Mouse (Mus musculus): ENCODE measurements around the gene Rad21l. TPM values are rescaled to one million over a fixed set of nuclear protein-coding genes. Genes with fewer than 3 reads are reported as not detected.

Gene Rad21l
- total RNA-seq (2014; rRNA removed) (0.11 and 0.58 TPM in 2 replicates), polyA plus RNA-seq (2015; fragmentation: Nextera tagmentation; extraction: Ambion mirVana) (0.25 and 0.28 TPM in 2 replicates)

DNA sequence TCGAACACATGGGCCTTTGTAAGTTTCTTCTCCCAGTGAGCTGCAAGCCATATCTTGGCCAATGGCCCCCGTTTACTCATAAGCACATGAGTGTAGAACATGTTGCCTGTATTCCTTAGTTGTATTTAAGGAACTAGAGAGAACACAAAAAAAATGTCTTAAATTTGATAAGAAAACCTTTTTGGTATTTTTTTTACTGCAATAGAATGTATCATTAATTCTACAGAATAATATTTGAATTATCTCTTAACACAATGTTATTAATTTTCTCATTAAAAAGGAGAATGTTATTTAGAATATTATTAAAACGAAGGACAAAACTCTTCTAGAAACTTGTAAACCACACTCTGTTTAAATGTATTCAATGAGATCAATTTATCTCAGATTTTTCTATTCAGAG, at the start of gene Rad21l:
TSS of gene Rad21l (minus strand) at position 101 of the 400 bp plus-strand sequence.
- DNase-seq (ENCODE audit: low spot score) (no peak), ATAC-seq (no peak)
- no peak for TF ChIP-seq CTCF (IDR thresholded peaks at IDR 0.05; ENCODE audit: low read depth)
- no peaks in the 10 kb centered on the region for H3K9me3 ChIP-seq (ENCODE audit: low read length)
- 83% methylated on average over 3 of the region's 3 CpGs for WGBS
- H3K4me1 ChIP-seq (ENCODE audit: insufficient read depth, low read length) = no peaks in the 10 kb centered on the region
- H3K27ac ChIP-seq = no peak within 1 kb of the TSS
- H3K4me3 ChIP-seq (ENCODE audit: low read length) = no peak within 1 kb of the TSS
- H3K9ac ChIP-seq (replicated peaks; ENCODE audit: low read length) = no peak within 1 kb of the TSS
- no peaks in the 10 kb centered on the region for H3K36me3 ChIP-seq (ENCODE audit: insufficient read depth, low read length)
- no peak within 1 kb of the TSS for H3K4me2 ChIP-seq (ENCODE audit: low read depth, low read length)
- H3K27me3 ChIP-seq (ENCODE audit: insufficient read depth, low read length) = no peaks in the 10 kb centered on the region

DNA sequence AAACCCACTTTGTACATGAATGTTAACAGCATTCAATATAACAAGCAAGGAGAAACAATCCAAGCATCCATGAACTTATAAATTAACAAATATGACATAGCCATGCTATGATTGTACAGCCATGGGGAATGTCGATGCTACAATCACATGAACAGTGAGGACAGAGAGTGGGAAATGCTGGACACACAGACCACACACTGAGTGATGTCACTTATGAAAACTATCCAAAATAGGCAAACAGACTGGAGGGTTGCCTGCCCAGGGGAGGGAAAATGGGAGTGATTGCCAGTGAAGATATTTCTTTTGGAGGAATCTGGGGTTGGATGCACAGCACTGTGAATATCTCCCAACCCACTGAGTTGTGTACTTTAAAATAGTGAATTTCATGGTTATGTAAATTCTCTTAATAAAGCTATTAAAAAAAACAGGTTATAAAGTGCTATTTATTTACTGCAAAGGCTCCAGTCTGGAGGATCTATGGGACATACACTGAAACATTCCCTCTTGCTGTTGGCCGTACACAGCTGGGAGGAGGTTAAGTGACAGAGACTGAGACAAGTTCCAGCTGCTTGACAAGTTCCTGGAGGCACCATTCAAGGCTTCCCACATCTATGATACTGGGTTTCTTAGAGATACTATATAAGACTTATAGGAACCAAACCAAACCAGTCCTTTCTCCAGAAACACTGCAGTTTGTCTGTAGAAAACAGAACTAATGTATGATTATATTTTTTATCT, 48.2 kb upstream of the Rad21l start:
- Histone ChIP-seq H3K4me1 (ENCODE audit: insufficient read depth, low read length) (no peaks in the 10 kb centered on the region), H3K9me3 (ENCODE audit: low read length) (no peaks in the 10 kb centered on the region), H3K36me3 (ENCODE audit: insufficient read depth, low read length) (peaks cover 36% of the 10 kb centered on the region), H3K27ac (no peak overlapping the region), H3K9ac (replicated peaks; ENCODE audit: low read length) (no peak overlapping the region), H3K27me3 (ENCODE audit: insufficient read depth, low read length) (no peaks in the 10 kb centered on the region), H3K4me2 (ENCODE audit: low read depth, low read length) (no peak overlapping the region), H3K4me3 (ENCODE audit: low read length) (no peak overlapping the region)
- TF ChIP-seq CTCF (IDR thresholded peaks at IDR 0.05; ENCODE audit: low read depth) = no peak
- ATAC-seq = no peak
- no peak for DNase-seq (ENCODE audit: low spot score)
- 97% methylated on average over 2 of the region's 2 CpGs for WGBS

DNA sequence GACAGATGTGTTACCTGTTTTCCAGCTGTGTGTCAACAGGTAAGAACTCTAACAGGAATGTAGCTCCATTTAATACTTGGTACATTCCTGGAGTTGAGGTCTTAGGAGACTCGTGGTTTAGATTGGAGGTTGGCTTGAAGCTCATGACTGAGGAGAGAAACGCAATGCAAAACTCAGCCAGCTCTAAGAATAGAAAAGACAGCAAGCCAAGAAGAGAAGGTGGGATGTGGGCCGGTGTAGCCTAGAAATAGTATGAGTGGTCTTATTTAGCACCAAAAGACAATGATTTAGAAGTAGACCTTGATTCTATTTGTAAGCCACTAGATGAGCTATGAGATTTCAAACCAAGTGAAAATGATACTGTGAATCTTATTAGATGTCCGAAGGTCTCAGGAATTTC, 47.2 kb upstream of the Rad21l start:
- Histone ChIP-seq H3K4me3 (ENCODE audit: low read length) (no peak overlapping the region), H3K36me3 (ENCODE audit: insufficient read depth, low read length) (peaks cover 27% of the 10 kb centered on the region), H3K27ac (no peak overlapping the region), H3K4me2 (ENCODE audit: low read depth, low read length) (no peak overlapping the region), H3K27me3 (ENCODE audit: insufficient read depth, low read length) (no peaks in the 10 kb centered on the region), H3K9ac (replicated peaks; ENCODE audit: low read length) (no peak overlapping the region), H3K4me1 (ENCODE audit: insufficient read depth, low read length) (no peaks in the 10 kb centered on the region), H3K9me3 (ENCODE audit: low read length) (no peaks in the 10 kb centered on the region)
- DNase-seq (ENCODE audit: low spot score) (no peak), ATAC-seq (no peak)
- 93% methylated on average over 4 of the region's 4 CpGs for WGBS
- TF ChIP-seq CTCF (IDR thresholded peaks at IDR 0.05; ENCODE audit: low read depth) = no peak

DNA sequence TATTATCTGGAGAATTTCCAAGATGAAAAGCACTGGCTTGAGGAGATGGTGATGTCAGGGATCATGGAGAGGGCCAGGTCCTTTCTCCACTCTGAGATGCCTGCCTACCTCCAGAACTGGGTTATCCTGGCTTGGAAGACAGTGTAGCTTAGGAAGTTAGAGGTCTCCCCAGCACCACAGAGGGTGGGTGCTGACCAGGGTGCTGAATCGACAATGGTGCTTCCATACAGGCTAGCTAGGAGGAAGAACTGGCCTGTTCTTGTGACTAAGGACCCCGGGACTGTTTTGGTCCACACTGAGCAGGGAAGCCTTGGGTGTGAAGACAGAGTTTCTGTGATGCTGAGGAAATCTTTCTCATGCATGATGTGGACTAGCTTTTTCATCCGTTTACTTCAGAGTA, 44.3 kb upstream of the Rad21l start:
- DNase-seq (ENCODE audit: low spot score) (no peak), ATAC-seq (0 out of 2 replicates have a peak, but pooled peaks have one; percentile 36)
- Histone ChIP-seq H3K36me3 (ENCODE audit: insufficient read depth, low read length) (peaks cover 6% of the 10 kb centered on the region), H3K4me2 (ENCODE audit: low read depth, low read length) (no peak overlapping the region), H3K9ac (replicated peaks; ENCODE audit: low read length) (no peak overlapping the region), H3K27me3 (ENCODE audit: insufficient read depth, low read length) (no peaks in the 10 kb centered on the region), H3K4me3 (ENCODE audit: low read length) (no peak overlapping the region), H3K9me3 (ENCODE audit: low read length) (no peaks in the 10 kb centered on the region), H3K4me1 (ENCODE audit: insufficient read depth, low read length) (no peaks in the 10 kb centered on the region), H3K27ac (no peak overlapping the region)
- 40% methylated on average over 3 of the region's 3 CpGs for WGBS
- no peak for TF ChIP-seq CTCF (IDR thresholded peaks at IDR 0.05; ENCODE audit: low read depth)

DNA sequence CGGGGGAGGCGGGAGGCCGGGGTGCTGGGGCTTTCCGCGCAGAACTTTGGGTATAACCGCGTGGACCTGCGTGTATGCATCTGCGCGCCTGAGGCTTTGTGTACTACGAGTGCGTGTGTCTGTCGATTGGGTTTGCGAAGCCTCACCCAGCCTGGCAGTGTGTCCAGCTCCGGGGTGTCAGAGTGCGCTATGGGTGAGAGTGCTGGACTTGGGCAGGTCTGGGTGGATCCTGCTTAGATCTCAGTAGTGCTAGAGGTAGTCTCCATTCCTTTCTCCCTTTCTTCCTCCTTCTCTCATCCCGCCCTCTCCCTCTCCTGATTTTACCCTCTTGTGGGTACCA, 34.5 kb upstream of the Rad21l start:
- WGBS = 4% methylated on average over 17 of the region's 17 CpGs
- H3K9me3 ChIP-seq (ENCODE audit: low read length) = no peaks in the 10 kb centered on the region
- peak overlapping the region; percentile 98 for H3K4me2 ChIP-seq (ENCODE audit: low read depth, low read length)
- H3K4me1 ChIP-seq (ENCODE audit: insufficient read depth, low read length) = peaks cover 12% of the 10 kb centered on the region
- H3K27me3 ChIP-seq (ENCODE audit: insufficient read depth, low read length) = no peaks in the 10 kb centered on the region
- peak overlapping the region; percentile 73 for H3K9ac ChIP-seq (replicated peaks; ENCODE audit: low read length)
- peak; percentile 57 for ATAC-seq
- H3K27ac ChIP-seq = peak overlapping the region; percentile 57
- TF ChIP-seq CTCF (IDR thresholded peaks at IDR 0.05; ENCODE audit: low read depth) = no peak
- peak; percentile 47 for DNase-seq (ENCODE audit: low spot score)
- H3K36me3 ChIP-seq (ENCODE audit: insufficient read depth, low read length) = no peaks in the 10 kb centered on the region; the same call in 1 of the 2 replicates
- peak overlapping the region; percentile 58 for H3K4me3 ChIP-seq (ENCODE audit: low read length)

DNA sequence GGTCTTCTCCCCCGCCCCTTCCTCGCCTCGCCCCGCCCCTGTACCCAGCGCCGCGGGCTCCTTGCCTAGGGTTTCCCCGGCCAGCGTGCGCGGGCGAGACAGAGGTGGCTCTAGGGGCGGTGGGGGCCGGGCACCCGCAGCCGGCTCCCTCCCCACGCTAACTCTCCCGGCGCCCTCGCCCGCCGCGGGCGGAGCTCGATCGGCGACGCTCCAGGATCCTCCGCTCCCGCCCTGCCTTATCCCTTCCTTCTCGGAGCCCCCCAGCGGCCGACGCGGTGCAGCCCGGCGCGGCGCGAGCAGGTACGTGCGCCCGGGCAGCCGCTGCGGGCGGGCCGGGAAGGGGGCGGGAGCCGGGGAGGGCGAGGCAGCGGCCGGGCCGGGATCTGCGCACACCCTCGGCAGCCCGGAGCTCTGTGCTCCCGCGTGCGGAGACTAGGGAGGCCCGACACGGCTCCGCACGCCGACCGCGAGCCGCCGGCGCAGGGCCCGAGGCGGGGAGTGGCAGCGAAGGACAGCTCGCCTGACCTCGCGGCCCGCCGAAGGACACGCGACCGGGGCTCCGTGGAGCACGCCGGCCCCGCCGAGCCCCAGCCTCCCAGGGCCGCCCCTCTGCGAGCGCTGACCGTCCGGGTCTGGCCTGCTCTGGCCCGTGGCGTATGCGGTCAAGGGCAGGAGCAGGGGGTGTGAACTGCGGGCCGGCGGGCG, 34.0 kb upstream of the Rad21l start:
- peak overlapping the region; percentile 73 for H3K9ac ChIP-seq (replicated peaks; ENCODE audit: low read length)
- no peaks in the 10 kb centered on the region for H3K9me3 ChIP-seq (ENCODE audit: low read length)
- peak overlapping the region; percentile 58 for H3K4me3 ChIP-seq (ENCODE audit: low read length)
- WGBS = 2% methylated on average over 68 of the region's 97 CpGs
- H3K27ac ChIP-seq = peak overlapping the region; percentile 57
- no peaks in the 10 kb centered on the region for H3K27me3 ChIP-seq (ENCODE audit: insufficient read depth, low read length)
- peak overlapping the region; percentile 98 for H3K4me2 ChIP-seq (ENCODE audit: low read depth, low read length)
- TF ChIP-seq CTCF (IDR thresholded peaks at IDR 0.05; ENCODE audit: low read depth) = no peak
- ATAC-seq = peak; percentile 85
- H3K36me3 ChIP-seq (ENCODE audit: insufficient read depth, low read length) = no peaks in the 10 kb centered on the region; the same call in 1 of the 2 replicates
- H3K4me1 ChIP-seq (ENCODE audit: insufficient read depth, low read length) = peaks cover 12% of the 10 kb centered on the region
- peak; percentile 74 for DNase-seq (ENCODE audit: low spot score)

Data from hindbrain, postnatal 0 days (tissue).